Mouse (Mus musculus): ENCODE results near the gene Gm28635.
"Not testable (repeated sequence)": the region's sequence is repeated elsewhere in the genome, so short reads cannot be mapped to it uniquely, and the experiment has no call there.

DNA sequence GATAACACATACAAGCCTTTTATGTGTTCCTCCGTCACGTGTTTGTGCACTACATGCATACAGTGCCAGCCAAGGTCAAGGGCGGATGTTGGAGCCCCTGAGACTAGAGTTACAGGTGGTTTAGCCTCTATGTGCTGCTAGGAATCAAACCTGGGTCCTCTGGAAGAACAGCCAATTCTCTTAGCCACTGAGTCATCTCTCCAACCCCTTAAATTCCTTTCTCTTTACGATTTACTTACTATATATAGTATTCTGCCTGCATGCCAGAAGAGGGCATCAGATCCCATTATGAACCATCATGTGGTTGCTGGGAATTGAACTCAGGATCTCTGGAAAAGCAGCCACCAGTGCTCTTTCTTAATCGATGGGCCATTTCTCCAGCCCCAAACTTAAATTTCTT lies 6.3 kb downstream of the Gm28635 start:
- TF ChIP-seq CTCF (IDR thresholded peaks at IDR 0.05; ENCODE audit: borderline replicate concordance, control insufficient read depth, extremely low read depth, insufficient read depth, low read length, poor library complexity); POLR2A (IDR thresholded peaks at IDR 0.05; ENCODE audit: control insufficient read depth, extremely low read depth, insufficient read depth, low read length, poor library complexity): not testable (repeated sequence)
